Mouse (Mus musculus): ENCODE data around the gene Serpinh1.
"Not testable (repeated sequence)": the region's sequence is repeated elsewhere in the genome, so short reads cannot be mapped to it uniquely, and the experiment has no call there.

The Serpinh1 gene

DNA sequence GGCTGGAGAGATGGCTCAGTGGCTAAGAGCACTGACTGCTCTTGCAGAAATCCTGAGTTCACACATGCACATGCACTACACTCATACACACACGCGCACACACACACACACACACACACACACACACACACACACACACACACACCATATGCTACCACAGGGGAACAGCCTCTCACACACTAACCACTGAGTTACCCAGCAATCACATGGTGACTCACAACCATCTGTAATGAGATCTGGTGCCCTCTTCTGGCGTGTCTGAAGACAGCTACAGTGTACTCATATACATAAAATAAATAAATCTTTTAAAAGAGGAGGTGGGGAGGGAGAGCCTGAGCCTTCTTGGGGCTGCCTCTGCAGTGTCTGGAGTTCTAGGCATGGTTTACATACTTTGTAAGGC lies 21.3 kb upstream of the Serpinh1 start:
- DNase-seq (ENCODE audit: low read depth), result not testable (repeated sequence)

GRCm38 (mm10) chr7:99366716-99367115 lies 13.7 kb upstream of the Serpinh1 start:
- no peak for DNase-seq (ENCODE audit: low read depth)

- peak; percentile 69 for DNase-seq (ENCODE audit: low read depth)
Measured at GRCm38 (mm10) chr7:99365069-99365468, 12.0 kb upstream of the Serpinh1 start.

DNA sequence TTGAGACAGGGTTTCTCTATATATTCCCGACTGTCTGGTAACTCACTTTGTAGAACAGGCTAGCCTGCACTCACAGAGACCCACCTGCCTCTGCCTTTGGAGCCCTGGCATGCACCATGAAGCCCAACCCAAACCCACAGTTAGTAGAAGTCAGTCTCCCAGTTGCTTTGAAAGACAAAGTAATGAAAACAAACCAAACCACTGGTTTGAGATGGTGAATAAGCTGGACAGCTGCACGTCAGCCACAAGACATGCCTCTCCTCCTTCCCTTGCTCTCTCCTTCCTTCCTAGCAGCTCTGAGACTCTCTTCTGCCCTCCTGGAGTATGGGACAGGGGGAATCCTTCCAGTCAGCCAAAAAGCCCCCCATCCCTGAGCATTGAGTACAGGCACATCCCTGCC lies 9.1 kb upstream of the Serpinh1 start:
- no peak for DNase-seq (ENCODE audit: low read depth)

DNA sequence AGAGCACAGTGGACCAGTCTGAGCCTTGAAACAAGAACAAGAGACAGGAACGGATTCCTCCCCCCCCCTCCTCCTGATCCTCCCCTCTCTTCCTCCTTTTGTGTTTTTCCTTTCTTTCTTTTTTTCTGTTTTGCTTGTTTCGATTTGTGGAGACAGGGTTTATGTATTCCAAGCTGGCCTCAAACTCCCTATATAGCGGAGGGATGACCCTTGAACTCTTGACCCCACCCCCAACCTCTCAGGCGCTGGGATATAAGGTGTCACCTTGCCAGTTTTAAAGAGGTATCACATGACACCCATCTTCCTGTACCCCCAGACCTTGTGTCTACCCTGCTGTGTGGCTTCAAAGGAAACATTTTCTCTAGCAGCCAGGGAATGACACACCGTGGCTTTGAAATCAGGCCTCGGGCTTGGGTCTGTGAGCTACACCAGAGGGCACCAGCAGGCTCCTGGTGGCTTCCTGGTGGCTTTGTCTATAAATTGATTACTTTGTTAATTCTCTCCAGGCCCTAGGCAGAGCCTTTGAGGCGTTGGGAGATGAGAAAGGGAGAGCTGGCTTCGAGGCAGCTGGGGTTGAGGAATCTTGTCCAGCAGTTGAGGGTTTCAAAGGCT lies 7.9 kb upstream of the Serpinh1 start:
- no peak for DNase-seq (ENCODE audit: low read depth)

GRCm38 (mm10) chr7:99360021-99360802 lies 7.2 kb upstream of the Serpinh1 start:
- DNase-seq (ENCODE audit: low read depth), result no peak

DNA sequence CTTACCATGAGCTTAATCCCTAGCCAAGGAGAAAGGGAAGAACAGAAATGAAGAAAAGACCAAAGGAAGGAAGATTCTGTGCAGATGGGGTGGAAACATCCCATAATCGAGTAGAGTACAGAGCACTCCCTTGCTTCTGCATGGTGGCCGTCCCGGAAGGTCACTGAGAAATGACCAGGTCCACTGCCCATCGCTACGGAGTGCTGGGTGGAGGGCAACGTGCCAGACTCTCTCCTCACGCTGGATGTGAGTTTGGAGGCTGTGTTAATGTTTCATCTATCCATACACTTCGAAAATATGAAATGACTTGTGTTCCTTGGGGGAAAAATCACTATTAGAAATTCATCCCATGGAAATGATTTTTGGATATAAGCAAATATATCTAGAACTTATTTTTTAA lies 5.3 kb upstream of the Serpinh1 start:
- no peak for DNase-seq (ENCODE audit: low read depth)

DNA sequence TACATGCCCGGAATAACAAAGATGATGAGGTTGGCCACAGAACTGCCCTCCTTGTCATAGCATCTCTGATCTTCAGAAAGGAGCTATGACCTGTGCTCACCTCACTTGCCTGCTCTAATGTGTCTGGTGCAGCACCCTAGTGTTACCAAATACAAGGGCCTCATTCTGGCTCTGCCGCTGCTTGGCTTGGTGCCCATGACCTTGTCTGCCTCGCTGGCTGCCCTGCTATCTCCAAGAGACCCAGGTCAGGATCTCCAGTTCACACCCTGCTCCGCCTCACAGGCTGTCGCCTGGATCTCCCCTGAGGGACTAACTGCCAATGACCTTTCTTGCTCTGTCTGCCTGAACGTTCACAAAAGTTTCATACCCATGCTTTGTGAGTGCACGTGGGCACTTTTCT lies 4.2 kb upstream of the Serpinh1 start:
- DNase-seq (ENCODE audit: low read depth), result no peak

DNA sequence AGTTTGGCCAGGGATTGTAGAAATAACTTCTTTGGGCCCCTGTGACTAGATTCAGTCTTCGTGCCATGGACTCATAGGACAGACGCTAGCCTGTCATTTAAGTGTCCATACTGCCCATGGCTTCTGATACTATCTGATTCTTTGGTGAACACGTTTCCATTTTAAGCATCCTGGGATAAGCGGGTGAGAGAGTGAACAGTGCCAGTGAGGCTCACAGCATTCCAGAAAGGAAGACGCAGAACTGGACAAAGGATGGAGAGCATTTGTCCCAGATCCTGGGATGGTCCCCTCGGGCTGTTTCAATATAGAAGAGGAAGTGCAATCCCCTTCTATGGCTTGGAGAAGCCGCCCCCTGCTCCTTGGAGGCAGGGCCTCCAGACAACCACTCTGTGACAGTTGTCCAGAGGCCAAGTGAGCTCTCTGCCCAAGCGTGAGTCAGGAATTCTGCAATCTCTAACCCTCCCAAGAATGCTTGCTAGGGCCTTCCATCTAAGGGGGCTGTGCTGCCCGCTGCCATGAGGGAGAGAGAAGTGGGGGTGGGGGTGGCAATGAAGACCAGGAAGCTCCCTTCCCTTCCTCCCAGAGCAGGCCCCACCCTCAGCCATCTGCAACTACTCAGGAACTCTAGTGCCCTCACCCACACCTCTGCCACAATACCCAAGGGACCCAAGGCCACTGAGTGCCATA lies 3.3 kb upstream of the Serpinh1 start:
- DNase-seq (ENCODE audit: low read depth), result no peak

DNA sequence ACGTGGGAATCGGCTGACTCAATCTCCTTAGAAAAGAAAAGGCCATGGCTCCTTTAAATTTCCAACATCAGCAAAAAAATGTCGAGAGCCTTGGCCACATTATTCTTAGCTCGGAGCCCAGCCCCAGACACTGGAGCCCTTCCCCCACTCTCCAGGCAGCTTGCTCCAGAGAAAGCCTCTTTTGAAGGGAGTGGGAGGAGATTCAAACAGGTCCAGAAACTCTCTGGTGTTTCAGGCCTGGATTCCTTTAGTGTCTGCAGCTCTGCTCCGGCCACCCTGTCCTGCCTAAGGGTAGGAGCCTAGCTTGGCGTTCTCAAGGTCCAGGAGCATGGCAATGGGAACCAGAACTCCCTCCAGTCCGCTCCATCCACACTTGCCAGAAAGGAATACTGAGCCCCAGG lies 2.7 kb upstream of the Serpinh1 start:
- DNase-seq (ENCODE audit: low read depth), result no peak

DNA sequence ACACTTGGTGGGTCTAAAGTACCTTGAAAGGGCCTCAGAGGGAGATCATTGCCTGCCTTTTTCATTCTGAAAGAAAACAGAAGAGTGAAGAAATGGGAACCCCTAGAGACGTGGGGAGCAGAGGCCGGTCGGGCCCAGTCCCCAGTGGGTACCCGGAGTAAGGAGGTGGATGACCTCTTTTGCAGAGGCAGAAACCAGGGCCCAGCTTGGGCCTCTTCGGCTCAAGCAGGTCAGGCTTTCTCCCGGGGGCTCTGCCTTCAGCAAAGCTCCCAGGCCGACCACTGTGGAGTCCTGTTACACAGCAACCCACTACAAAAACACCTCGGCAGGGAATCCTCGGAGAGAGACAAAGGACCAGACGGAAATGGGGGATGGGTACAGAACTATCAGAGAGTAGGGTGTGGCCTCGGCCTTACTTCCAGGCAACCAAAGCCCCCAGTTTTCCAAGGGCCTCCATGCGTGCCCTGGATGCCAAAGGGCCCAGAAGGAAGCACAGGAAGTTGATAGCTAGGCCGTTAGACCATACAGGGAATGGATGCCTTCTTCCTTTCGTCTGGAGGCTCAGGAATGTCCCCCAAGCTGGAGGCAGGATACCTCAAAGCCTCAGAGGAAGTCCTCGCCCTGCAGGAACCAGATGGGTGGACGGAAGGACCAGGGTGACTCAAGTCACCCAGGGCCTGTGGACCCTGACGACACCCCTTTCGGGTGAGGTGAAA lies 1.1 kb downstream of the Serpinh1 start:
- DNase-seq (ENCODE audit: low read depth), result no peak

- DNase-seq (ENCODE audit: low read depth), result no peak
Measured at GRCm38 (mm10) chr7:99351104-99351801, 1.8 kb downstream of the Serpinh1 start.

- no peak for DNase-seq (ENCODE audit: low read depth)
Measured at GRCm38 (mm10) chr7:99349782-99350720, 3.0 kb downstream of the Serpinh1 start.

DNA sequence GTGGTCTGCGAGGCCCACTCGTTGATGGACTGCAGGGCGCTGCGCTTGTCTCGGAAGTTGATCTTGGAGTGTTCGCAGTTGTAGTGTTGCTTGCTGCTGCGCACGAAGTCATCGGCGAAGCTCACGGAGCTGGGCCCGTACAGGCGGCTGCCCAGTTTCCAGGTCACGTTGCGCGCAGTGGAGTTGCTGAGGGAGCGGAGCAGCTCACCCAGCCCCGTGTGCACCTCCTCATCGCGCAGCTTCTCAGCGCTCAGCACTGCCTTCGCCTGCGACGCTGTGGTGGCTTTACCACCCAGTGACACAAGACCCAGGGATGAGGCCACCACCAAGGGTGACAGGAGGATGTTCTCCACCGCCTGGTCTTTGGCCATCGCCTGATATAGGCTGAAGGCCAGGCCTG lies 4.2 kb downstream of the Serpinh1 start:
- no peak for DNase-seq (ENCODE audit: low read depth)

GRCm38 (mm10) chr7:99347268-99347667 lies 5.8 kb downstream of the Serpinh1 start:
- no peak for DNase-seq (ENCODE audit: low read depth)

DNA sequence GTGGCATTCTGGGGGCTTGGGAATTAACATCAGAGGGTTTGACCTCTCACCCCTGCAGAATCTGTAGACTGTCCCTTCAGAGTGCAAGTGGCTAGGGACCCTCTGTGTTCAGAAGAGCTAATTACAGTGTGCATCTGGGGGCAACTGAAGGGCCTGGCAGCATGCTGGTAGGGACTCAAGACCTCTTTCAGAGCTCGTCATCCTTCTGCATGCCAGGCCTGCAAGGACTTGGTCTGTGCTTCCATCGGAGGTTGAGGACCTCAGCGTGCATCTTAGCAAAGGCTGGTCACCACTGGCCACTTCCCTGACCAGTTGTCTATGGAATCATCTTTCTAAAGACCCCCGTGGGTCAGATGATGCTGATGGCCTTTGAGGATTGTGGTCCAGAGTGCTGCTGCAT lies 9.5 kb downstream of the Serpinh1 start:
- no peak for DNase-seq (ENCODE audit: low read depth)

DNA sequence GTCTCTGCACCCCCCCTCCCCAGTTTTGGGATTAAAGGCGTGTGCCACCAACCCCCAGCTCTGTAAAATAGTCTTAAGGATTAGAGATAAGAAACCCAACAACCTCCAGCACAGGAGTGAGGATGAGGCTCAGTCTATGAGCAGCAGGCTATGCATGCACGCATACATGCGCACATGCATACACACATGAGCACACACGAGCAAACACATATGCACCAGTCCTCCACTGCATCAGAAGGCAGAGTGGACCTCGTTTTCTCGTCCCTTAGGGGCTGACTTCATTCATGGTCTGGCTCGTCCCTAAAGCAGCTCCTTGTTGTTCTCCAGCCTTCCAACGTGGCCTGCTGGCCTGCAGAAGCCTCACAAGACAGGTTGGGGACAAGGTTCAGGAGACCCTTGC lies 12.3 kb downstream of the Serpinh1 start:
- no peak for DNase-seq (ENCODE audit: low read depth)

GRCm38 (mm10) chr7:99332774-99333480 lies 20.1 kb downstream of the Serpinh1 start:
- DNase-seq (ENCODE audit: low read depth), result peak; percentile 77

DNA sequence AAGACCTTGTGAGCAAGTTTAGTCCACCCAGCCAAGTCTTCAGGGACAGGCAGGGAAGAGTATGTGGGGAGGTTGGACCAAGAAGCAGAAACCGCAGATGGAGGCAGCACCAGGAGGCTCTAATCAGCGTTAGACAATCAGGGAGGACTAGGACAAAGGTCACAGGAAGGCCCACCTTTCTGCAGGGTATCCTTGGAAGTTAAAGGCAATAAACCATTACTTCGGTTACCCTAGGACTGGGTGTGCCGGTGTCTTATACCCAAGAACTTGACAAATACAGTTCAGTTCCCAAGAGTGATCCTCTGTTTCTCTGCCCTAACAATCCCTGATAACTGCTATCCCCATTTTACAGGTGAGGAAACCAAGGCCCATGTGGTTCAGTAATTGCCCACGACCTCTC lies 23.0 kb downstream of the Serpinh1 start:
- no peak for DNase-seq (ENCODE audit: low read depth)

DNA sequence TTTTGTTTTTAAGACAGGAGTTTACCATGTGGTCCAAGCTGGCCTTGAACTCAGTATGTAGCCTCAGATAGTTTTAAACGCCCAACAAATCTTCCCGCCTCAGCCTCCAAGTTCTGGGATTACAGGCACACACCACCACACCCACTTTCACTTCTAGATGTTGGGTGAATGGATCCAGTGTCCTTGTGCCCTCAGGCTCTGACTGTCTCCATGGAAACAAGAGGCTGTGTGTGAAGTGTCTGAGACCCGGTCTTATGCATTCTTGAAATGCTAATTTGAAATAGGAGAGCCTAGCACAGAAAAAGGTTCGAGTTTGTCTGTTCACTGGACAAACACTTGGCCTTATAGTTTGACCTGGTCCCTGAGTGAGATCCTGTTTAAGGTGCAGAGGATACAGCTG lies 24.2 kb downstream of the Serpinh1 start:
- DNase-seq (ENCODE audit: low read depth), result no peak

Data from naive thymus-derived CD4-positive, alpha-beta T cell, adult 2 months (primary cell).